Mouse (Mus musculus) stomach, postnatal 0 days (tissue): Measurements from ENCODE around the gene Esam.

Source experiments
- CTCF ChIP-seq: IDR thresholded peaks from 2 replicates; pipeline ENCODE4 v1.5.1; 2016; ENCODE audit warnings: antibody characterized with exemption, low read depth, mild to moderate bottlenecking, moderate library complexity
- EP300 ChIP-seq: optimal IDR thresholded peaks from 2 replicates; pipeline ENCODE3; 2016; ENCODE audit warnings: antibody characterized with exemption

GRCm38 (mm10) chr9:37540701-37541575 is 13.1 kb downstream of the Esam start:
- no peak for TF ChIP-seq CTCF
- TF ChIP-seq EP300 = no peak
